Mouse (Mus musculus): Measurements from ENCODE around the gene Rfc1. TPM values are rescaled to one million over a fixed set of nuclear protein-coding genes. Genes with fewer than 3 reads are reported as not detected.
A peak's percentile ranks its signal among the peaks of the same experiment; 100 is the strongest.
"Not testable (repeated sequence)": the region's sequence is repeated elsewhere in the genome, so short reads cannot be mapped to it uniquely, and the experiment has no call there.

The Rfc1 gene
- polyA plus RNA-seq, 1 experiment from 2014 or later = 68.5 TPM

GRCm38 (mm10) chr5:65334788-65335187 is 682 bp downstream of the Rfc1 start:
- peak overlapping the region; percentile 86 for H3K9ac ChIP-seq
- H3K36me3 ChIP-seq = no peaks in the 10 kb centered on the region
- H3K4me1 ChIP-seq = peaks cover 7% of the 10 kb centered on the region
- 17% methylated on average over 8 of the region's 8 CpGs for WGBS
- no peak for ATAC-seq (ENCODE audit: low FRiP score)
- H3K27ac ChIP-seq = no peak overlapping the region
- H3K4me3 ChIP-seq = peak overlapping the region; percentile 92
- no peaks in the 10 kb centered on the region for H3K27me3 ChIP-seq
- H3K9me3 ChIP-seq (replicated peaks) = no peaks in the 10 kb centered on the region
- H3K4me2 ChIP-seq (replicated peaks) = peak overlapping the region; percentile 83

- WGBS = 84% methylated on average over 3 of the region's 3 CpGs
- Histone ChIP-seq H3K9ac (no peak overlapping the region), H3K9me3 (replicated peaks) (no peaks in the 10 kb centered on the region), H3K4me1 (peaks cover 6% of the 10 kb centered on the region), H3K27ac (no peak overlapping the region), H3K4me3 (no peak overlapping the region), H3K36me3 (no peaks in the 10 kb centered on the region), H3K27me3 (no peaks in the 10 kb centered on the region), H3K4me2 (replicated peaks) (no peak overlapping the region)
- ATAC-seq (ENCODE audit: low FRiP score) = no peak
These were observed 5.5 kb downstream of the Rfc1 start for GRCm38 (mm10) chr5:65329971-65330370.

GRCm38 (mm10) chr5:65326212-65326611 is 9.3 kb downstream of the Rfc1 start:
- H3K27ac ChIP-seq = no peak overlapping the region
- H3K4me1 ChIP-seq = no peaks in the 10 kb centered on the region
- H3K36me3 ChIP-seq = no peaks in the 10 kb centered on the region
- ATAC-seq (ENCODE audit: low FRiP score) = no peak
- no peak overlapping the region for H3K9ac ChIP-seq
- no peak overlapping the region for H3K4me3 ChIP-seq
- no peak overlapping the region for H3K4me2 ChIP-seq (replicated peaks)
- WGBS = 76% methylated on average over 5 of the region's 5 CpGs
- no peaks in the 10 kb centered on the region for H3K9me3 ChIP-seq (replicated peaks)
- H3K27me3 ChIP-seq = no peaks in the 10 kb centered on the region

- Histone ChIP-seq H3K4me2 (replicated peaks) (no peak overlapping the region), H3K9me3 (replicated peaks) (no peaks in the 10 kb centered on the region), H3K27ac (no peak overlapping the region), H3K4me1 (no peaks in the 10 kb centered on the region), H3K9ac (no peak overlapping the region), H3K36me3 (no peaks in the 10 kb centered on the region), H3K27me3 (no peaks in the 10 kb centered on the region), H3K4me3 (no peak overlapping the region)
- no peak for ATAC-seq (ENCODE audit: low FRiP score)
- WGBS = 90% methylated on average over 3 of the region's 3 CpGs
These were observed 10.6 kb downstream of the Rfc1 start for GRCm38 (mm10) chr5:65324758-65325355.

GRCm38 (mm10) chr5:65324271-65324670 is 11.2 kb downstream of the Rfc1 start:
- Histone ChIP-seq H3K9ac (no peak overlapping the region), H3K4me2 (replicated peaks) (no peak overlapping the region), H3K27me3 (no peaks in the 10 kb centered on the region), H3K27ac (no peak overlapping the region), H3K36me3 (peaks cover 1% of the 10 kb centered on the region; the same call in 1 of the 2 replicates), H3K4me1 (no peaks in the 10 kb centered on the region), H3K4me3 (no peak overlapping the region), H3K9me3 (replicated peaks) (no peaks in the 10 kb centered on the region)
- 90% methylated on average over 3 of the region's 3 CpGs for WGBS
- ATAC-seq (ENCODE audit: low FRiP score) = no peak

GRCm38 (mm10) chr5:65322165-65322564 is 13.3 kb downstream of the Rfc1 start:
- H3K27me3 ChIP-seq = no peaks in the 10 kb centered on the region
- H3K27ac ChIP-seq = no peak overlapping the region
- H3K4me2 ChIP-seq (replicated peaks) = no peak overlapping the region
- no peak overlapping the region for H3K4me3 ChIP-seq
- ATAC-seq (ENCODE audit: low FRiP score) = no peak
- H3K9me3 ChIP-seq (replicated peaks) = no peaks in the 10 kb centered on the region
- H3K4me1 ChIP-seq = no peaks in the 10 kb centered on the region
- no peak overlapping the region for H3K9ac ChIP-seq
- peaks cover 11% of the 10 kb centered on the region for H3K36me3 ChIP-seq
- 79% methylated on average over 10 of the region's 10 CpGs for WGBS

GRCm38 (mm10) chr5:65319176-65319575 is 16.3 kb downstream of the Rfc1 start:
- H3K4me1 ChIP-seq = no peaks in the 10 kb centered on the region
- no peaks in the 10 kb centered on the region for H3K9me3 ChIP-seq (replicated peaks)
- no peak overlapping the region for H3K4me2 ChIP-seq (replicated peaks)
- no peaks in the 10 kb centered on the region for H3K27me3 ChIP-seq
- no peak overlapping the region for H3K4me3 ChIP-seq
- peaks cover 25% of the 10 kb centered on the region for H3K36me3 ChIP-seq
- whole genome bisulfite sequencing = 89% methylated on average over 9 of the region's 9 CpGs
- H3K27ac ChIP-seq = no peak overlapping the region
- H3K9ac ChIP-seq = no peak overlapping the region
- no peak for ATAC-seq (ENCODE audit: low FRiP score)

GRCm38 (mm10) chr5:65308866-65309265 is 26.6 kb downstream of the Rfc1 start:
- H3K4me1 ChIP-seq = no peaks in the 10 kb centered on the region
- no peak overlapping the region for H3K27ac ChIP-seq
- H3K9me3 ChIP-seq (replicated peaks) = no peaks in the 10 kb centered on the region
- 95% methylated on average over 3 of the region's 3 CpGs for WGBS
- no peak overlapping the region for H3K4me3 ChIP-seq
- ATAC-seq (ENCODE audit: low FRiP score) = no peak
- no peaks in the 10 kb centered on the region for H3K27me3 ChIP-seq
- no peak overlapping the region for H3K9ac ChIP-seq
- H3K4me2 ChIP-seq (replicated peaks) = no peak overlapping the region
- peaks cover 40% of the 10 kb centered on the region for H3K36me3 ChIP-seq

- Histone ChIP-seq H3K4me1 (no peaks in the 10 kb centered on the region), H3K36me3 (peaks cover 38% of the 10 kb centered on the region), H3K27ac (no peak overlapping the region), H3K4me2 (replicated peaks) (no peak overlapping the region), H3K4me3 (no peak overlapping the region), H3K9ac (no peak overlapping the region), H3K27me3 (no peaks in the 10 kb centered on the region), H3K9me3 (replicated peaks) (no peaks in the 10 kb centered on the region)
- no peak for ATAC-seq (ENCODE audit: low FRiP score)
- 97% methylated on average over 7 of the region's 7 CpGs for WGBS
These were observed 27.3 kb downstream of the Rfc1 start for GRCm38 (mm10) chr5:65308208-65308607.

- 86% methylated on average over 9 of the region's 9 CpGs for WGBS
- no peaks in the 10 kb centered on the region for H3K4me1 ChIP-seq
- H3K27ac ChIP-seq = no peak overlapping the region
- H3K9me3 ChIP-seq (replicated peaks) = no peaks in the 10 kb centered on the region
- H3K4me2 ChIP-seq (replicated peaks) = no peak overlapping the region
- no peaks in the 10 kb centered on the region for H3K27me3 ChIP-seq
- no peak overlapping the region for H3K9ac ChIP-seq
- no peak for ATAC-seq (ENCODE audit: low FRiP score)
- H3K4me3 ChIP-seq = no peak overlapping the region
- H3K36me3 ChIP-seq = peaks cover 18% of the 10 kb centered on the region; the same call in 1 of the 2 replicates
These were observed 30.0 kb downstream of the Rfc1 start for GRCm38 (mm10) chr5:65305516-65305915.

- peaks cover 21% of the 10 kb centered on the region; the same call in 1 of the 2 replicates for H3K36me3 ChIP-seq
- 95% methylated on average over 9 of the region's 9 CpGs for WGBS
- H3K9ac ChIP-seq = no peak overlapping the region
- no peak for ATAC-seq (ENCODE audit: low FRiP score)
- no peaks in the 10 kb centered on the region for H3K4me1 ChIP-seq
- H3K4me2 ChIP-seq (replicated peaks) = no peak overlapping the region
- H3K27me3 ChIP-seq = no peaks in the 10 kb centered on the region
- H3K4me3 ChIP-seq = no peak overlapping the region
- H3K9me3 ChIP-seq (replicated peaks) = no peaks in the 10 kb centered on the region
- no peak overlapping the region for H3K27ac ChIP-seq
These were observed 35.3 kb downstream of the Rfc1 start for GRCm38 (mm10) chr5:65300121-65300520.

GRCm38 (mm10) chr5:65299623-65300022 is 35.8 kb downstream of the Rfc1 start:
- not testable (repeated sequence) for H3K9ac ChIP-seq; H3K4me2 ChIP-seq (replicated peaks); ATAC-seq (ENCODE audit: low FRiP score); H3K27ac ChIP-seq; H3K9me3 ChIP-seq (replicated peaks); H3K4me1 ChIP-seq; H3K27me3 ChIP-seq; H3K4me3 ChIP-seq
- H3K36me3 ChIP-seq = peaks cover 21% of the 10 kb centered on the region; the same call in 1 of the 2 replicates
- 87% methylated on average over 1 of the region's 1 CpGs for WGBS

- ATAC-seq (ENCODE audit: low FRiP score) = no peak
- 92% methylated on average over 7 of the region's 7 CpGs for WGBS
- Histone ChIP-seq H3K4me2 (replicated peaks) (no peak overlapping the region), H3K27ac (no peak overlapping the region), H3K27me3 (no peaks in the 10 kb centered on the region), H3K4me3 (no peak overlapping the region), H3K4me1 (no peaks in the 10 kb centered on the region), H3K9ac (no peak overlapping the region), H3K9me3 (replicated peaks) (no peaks in the 10 kb centered on the region), H3K36me3 (peaks cover 22% of the 10 kb centered on the region)
These were observed 37.1 kb downstream of the Rfc1 start for GRCm38 (mm10) chr5:65298167-65298950.
